Mouse (Mus musculus): ENCODE measurements around the gene Tead2. TPM values are rescaled to one million over a fixed set of nuclear protein-coding genes. Genes with fewer than 3 reads are reported as not detected.

Gene Tead2
- polyA plus RNA-seq, 1 experiment from 2014 or later = 385 TPM

DNA sequence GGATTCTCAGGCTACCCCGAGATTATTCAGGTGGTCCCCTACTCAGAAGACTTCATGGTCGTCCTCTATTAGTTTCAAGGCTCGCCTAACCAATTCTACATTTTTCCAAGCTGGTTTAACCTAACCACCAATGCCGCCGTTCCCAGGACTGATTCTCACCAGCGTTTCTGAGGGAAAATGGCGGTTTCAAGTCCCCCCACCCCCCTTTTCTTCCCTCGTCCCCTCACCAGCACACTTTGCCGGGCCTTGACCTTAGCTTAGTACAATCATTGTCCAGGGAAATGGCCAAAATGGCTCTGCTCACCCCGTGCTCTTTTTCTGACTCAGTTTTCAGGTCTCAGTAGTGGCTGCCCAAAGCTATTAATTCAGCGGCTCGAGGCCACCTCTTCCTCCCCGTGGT is 40.2 kb upstream of the Tead2 start:
- H3K36me3 ChIP-seq (ENCODE audit: control insufficient read depth, insufficient read depth, low read length) = no peaks in the 10 kb centered on the region
- H3K27me3 ChIP-seq (ENCODE audit: control insufficient read depth, insufficient read depth, low read length) = peaks cover 74% of the 10 kb centered on the region
- ATAC-seq (ENCODE audit: insufficient number of reproducible peaks, low FRiP score, low TSS enrichment, low read depth) (no peak), DNase-seq (ENCODE audit: low spot score) (no peak)
- H3K27ac ChIP-seq (replicated peaks; ENCODE audit: low read depth, low read length) = no peak overlapping the region
- no peak overlapping the region for H3K4me3 ChIP-seq (ENCODE audit: low read depth, low read length)
- WGBS = 6% methylated on average over 13 of the region's 13 CpGs
- H3K4me2 ChIP-seq (ENCODE audit: low read depth, severe bottlenecking) = no peak overlapping the region
- peaks cover 3% of the 10 kb centered on the region; the same call in 1 of the 2 replicates for H3K9me3 ChIP-seq (ENCODE audit: control insufficient read depth, low read length)
- H3K4me1 ChIP-seq (ENCODE audit: control insufficient read depth, insufficient read depth, low read length) = 0 out of 2 replicates have a peak, but pooled peaks cover 3% of the 10 kb centered on the region
- no peak overlapping the region for H3K9ac ChIP-seq (ENCODE audit: low read length)

DNA sequence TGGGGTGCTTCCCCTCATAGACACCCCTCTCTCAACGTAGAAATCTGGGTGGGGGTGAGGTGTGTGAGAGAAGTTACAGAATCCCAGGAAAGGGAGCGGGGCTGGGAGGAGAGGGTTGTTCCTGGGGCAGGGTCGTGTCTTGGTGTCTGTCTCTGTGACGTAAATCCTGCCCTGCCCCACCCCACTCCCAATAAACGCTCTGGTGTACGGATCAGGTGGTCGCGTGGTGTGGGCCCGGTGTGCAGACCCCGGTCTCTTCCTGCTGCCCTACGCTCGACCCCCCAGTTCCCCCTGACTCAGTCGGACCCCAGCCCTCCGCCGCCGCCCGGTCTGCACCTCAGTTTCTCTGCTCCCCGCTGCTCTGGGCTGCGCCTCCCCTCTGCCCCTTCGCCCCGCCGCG is 39.6 kb upstream of the Tead2 start:
- Histone ChIP-seq H3K9ac (ENCODE audit: low read length) (no peak overlapping the region), H3K4me3 (ENCODE audit: low read depth, low read length) (peak overlapping the region; percentile 12; the same call in 1 of the 2 replicates), H3K36me3 (ENCODE audit: control insufficient read depth, insufficient read depth, low read length) (no peaks in the 10 kb centered on the region), H3K4me2 (ENCODE audit: low read depth, severe bottlenecking) (peak overlapping the region; percentile 10), H3K27me3 (ENCODE audit: control insufficient read depth, insufficient read depth, low read length) (peaks cover 79% of the 10 kb centered on the region), H3K9me3 (ENCODE audit: control insufficient read depth, low read length) (0 out of 2 replicates have a peak, but pooled peaks cover 3% of the 10 kb centered on the region), H3K4me1 (ENCODE audit: control insufficient read depth, insufficient read depth, low read length) (0 out of 2 replicates have a peak, but pooled peaks cover 5% of the 10 kb centered on the region), H3K27ac (replicated peaks; ENCODE audit: low read depth, low read length) (no peak overlapping the region)
- DNase-seq (ENCODE audit: low spot score) (no peak), ATAC-seq (ENCODE audit: insufficient number of reproducible peaks, low FRiP score, low TSS enrichment, low read depth) (no peak)
- WGBS = 2% methylated on average over 23 of the region's 23 CpGs

DNA sequence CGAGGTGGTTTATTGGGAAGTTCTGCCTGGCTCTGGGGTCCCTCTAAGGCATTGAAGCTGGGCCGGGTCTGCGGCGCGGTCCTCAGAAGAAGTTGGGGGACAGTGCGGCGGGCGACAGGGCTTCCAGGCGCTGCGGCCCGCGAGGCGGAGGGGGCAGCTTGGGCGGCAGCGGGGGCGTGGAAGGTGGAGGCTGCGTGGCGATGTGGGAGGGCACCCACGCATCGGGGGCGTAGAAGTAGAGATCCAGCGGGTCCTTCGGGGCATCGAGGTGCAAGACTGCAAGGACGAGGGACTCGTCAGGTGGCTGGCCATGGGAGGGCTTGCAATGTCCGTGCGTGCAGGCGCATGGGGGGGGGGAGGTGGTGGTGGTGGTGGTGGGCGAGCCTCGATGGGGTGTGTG is 39.2 kb upstream of the Tead2 start:
- no peak overlapping the region for H3K9ac ChIP-seq (ENCODE audit: low read length)
- peak overlapping the region; percentile 10 for H3K4me2 ChIP-seq (ENCODE audit: low read depth, severe bottlenecking)

DNA sequence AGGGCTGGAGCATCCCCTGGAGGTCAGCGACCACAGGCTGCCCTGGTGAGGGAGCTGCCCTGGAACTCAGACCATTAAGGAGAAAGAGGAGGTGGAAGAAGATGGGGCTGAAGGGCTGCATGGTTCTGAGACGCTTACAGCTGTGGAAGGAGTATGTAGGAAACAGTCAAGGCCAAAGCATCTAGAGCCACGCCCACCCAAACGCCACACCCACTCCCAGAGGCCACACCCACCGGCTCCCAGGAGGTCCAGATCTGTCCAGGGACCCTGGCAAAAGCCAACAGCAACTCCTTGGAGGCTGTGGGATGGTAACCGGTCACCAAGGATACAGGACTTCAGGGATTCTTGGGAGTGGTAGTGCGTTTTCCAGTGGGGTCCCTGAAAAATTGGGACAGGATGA is 37.0 kb upstream of the Tead2 start:
- Histone ChIP-seq H3K27me3 (ENCODE audit: control insufficient read depth, insufficient read depth, low read length) (peaks cover 92% of the 10 kb centered on the region), H3K36me3 (ENCODE audit: control insufficient read depth, insufficient read depth, low read length) (no peaks in the 10 kb centered on the region)

More for the DNA sequence above, 39.2 kb upstream of the Tead2 start:
- ATAC-seq (ENCODE audit: insufficient number of reproducible peaks, low FRiP score, low TSS enrichment, low read depth) (no peak), DNase-seq (ENCODE audit: low spot score) (no peak)
- Histone ChIP-seq H3K9me3 (ENCODE audit: control insufficient read depth, low read length) (0 out of 2 replicates have a peak, but pooled peaks cover 3% of the 10 kb centered on the region), H3K27me3 (ENCODE audit: control insufficient read depth, insufficient read depth, low read length) (peaks cover 79% of the 10 kb centered on the region), H3K36me3 (ENCODE audit: control insufficient read depth, insufficient read depth, low read length) (no peaks in the 10 kb centered on the region), H3K4me3 (ENCODE audit: low read depth, low read length) (peak overlapping the region; percentile 12; the same call in 1 of the 2 replicates), H3K27ac (replicated peaks; ENCODE audit: low read depth, low read length) (no peak overlapping the region), H3K4me1 (ENCODE audit: control insufficient read depth, insufficient read depth, low read length) (0 out of 2 replicates have a peak, but pooled peaks cover 8% of the 10 kb centered on the region)
- WGBS = 2% methylated on average over 28 of the region's 31 CpGs

DNA sequence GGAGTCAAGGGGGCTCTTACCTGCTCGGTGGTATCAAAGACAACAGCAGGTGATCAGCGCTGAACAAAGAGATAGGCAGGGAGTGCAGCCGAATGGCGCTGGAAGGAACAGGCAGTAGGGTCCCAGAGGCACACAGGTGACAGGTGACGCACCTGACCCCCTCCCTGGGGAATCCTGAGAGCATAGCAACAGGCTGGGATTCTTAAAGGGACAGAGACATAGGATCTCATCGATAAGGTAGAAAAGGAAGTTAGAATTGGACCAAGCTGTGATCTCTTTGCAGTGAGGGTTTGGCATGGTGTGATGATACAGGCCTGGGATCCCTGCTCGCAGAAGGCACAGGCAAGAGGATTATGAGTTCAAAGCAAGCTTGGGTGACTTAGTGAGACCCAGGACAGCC is 36.1 kb upstream of the Tead2 start, which contains the start of gene Gfy:
Gene Gfy, minus strand, starts transcription at position 101 of the 400 bp plus-strand sequence.
- no peak for DNase-seq (ENCODE audit: low spot score)
- 24% methylated on average over 7 of the region's 7 CpGs for WGBS
- H3K4me1 ChIP-seq (ENCODE audit: control insufficient read depth, insufficient read depth, low read length) = 0 out of 2 replicates have a peak, but pooled peaks cover 13% of the 10 kb centered on the region
- ATAC-seq (ENCODE audit: insufficient number of reproducible peaks, low FRiP score, low TSS enrichment, low read depth) = no peak
- no peak within 1 kb of the TSS for H3K4me3 ChIP-seq (ENCODE audit: low read depth, low read length)
- no peak within 1 kb of the TSS for H3K4me2 ChIP-seq (ENCODE audit: low read depth, severe bottlenecking)
- H3K27me3 ChIP-seq (ENCODE audit: control insufficient read depth, insufficient read depth, low read length) = peaks cover 97% of the 10 kb centered on the region
- H3K9ac ChIP-seq (ENCODE audit: low read length) = no peak within 1 kb of the TSS
- no peaks in the 10 kb centered on the region for H3K36me3 ChIP-seq (ENCODE audit: control insufficient read depth, insufficient read depth, low read length)
- H3K27ac ChIP-seq (replicated peaks; ENCODE audit: low read depth, low read length) = no peak within 1 kb of the TSS
- H3K9me3 ChIP-seq (ENCODE audit: control insufficient read depth, low read length) = 0 out of 2 replicates have a peak, but pooled peaks cover 3% of the 10 kb centered on the region

More for the DNA sequence above, 37.0 kb upstream of the Tead2 start:
- H3K27ac ChIP-seq (replicated peaks; ENCODE audit: low read depth, low read length) = no peak overlapping the region
- H3K4me1 ChIP-seq (ENCODE audit: control insufficient read depth, insufficient read depth, low read length) = 0 out of 2 replicates have a peak, but pooled peaks cover 13% of the 10 kb centered on the region
- WGBS = 21% methylated on average over 7 of the region's 7 CpGs
- H3K9ac ChIP-seq (ENCODE audit: low read length) = no peak overlapping the region
- ATAC-seq (ENCODE audit: insufficient number of reproducible peaks, low FRiP score, low TSS enrichment, low read depth) = no peak
- no peak for DNase-seq (ENCODE audit: low spot score)
- H3K4me3 ChIP-seq (ENCODE audit: low read depth, low read length) = no peak overlapping the region
- 0 out of 2 replicates have a peak, but pooled peaks cover 3% of the 10 kb centered on the region for H3K9me3 ChIP-seq (ENCODE audit: control insufficient read depth, low read length)
- H3K4me2 ChIP-seq (ENCODE audit: low read depth, severe bottlenecking) = no peak overlapping the region

DNA sequence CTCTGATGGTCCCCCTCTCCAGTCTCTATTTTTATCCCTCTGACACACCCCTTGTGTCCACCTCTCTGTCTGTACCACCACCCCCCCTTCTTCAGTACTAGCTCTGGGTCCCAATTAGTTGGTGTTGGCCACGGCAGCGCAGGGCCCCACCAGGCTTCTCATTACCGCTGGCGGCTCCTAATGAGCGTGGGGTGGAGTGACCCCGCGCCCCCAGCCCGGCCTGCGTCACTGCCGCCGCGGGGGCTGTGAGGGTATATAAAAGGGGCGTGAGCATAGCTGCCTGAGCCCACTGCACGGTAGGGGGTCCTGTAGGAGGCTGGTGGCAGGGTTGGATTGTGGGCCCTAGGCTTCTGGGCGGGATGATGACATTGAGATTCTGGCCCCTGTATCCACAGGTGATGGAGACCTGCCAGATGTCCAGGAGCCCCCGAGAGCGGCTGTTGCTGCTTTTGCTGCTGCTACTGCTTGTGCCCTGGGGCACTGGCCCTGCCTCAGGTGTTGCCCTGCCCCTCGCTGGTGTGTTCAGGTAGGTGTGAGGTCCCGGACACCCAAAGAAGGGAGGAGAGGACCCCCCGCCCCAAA is 34.6 kb upstream of the Tead2 start, which contains the start of gene Pth2:
Gene Pth2, plus strand, starts transcription at position 100 of the 582 bp plus-strand sequence.
- Histone ChIP-seq H3K9me3 (ENCODE audit: control insufficient read depth, low read length) (no peaks in the 10 kb centered on the region), H3K27ac (replicated peaks; ENCODE audit: low read depth, low read length) (no peak within 1 kb of the TSS), H3K4me2 (ENCODE audit: low read depth, severe bottlenecking) (peak within 1 kb of the TSS; percentile 12; the same call in 1 of the 2 replicates), H3K9ac (ENCODE audit: low read length) (no peak within 1 kb of the TSS), H3K4me1 (ENCODE audit: control insufficient read depth, insufficient read depth, low read length) (peaks cover 11% of the 10 kb centered on the region; the same call in 1 of the 2 replicates), H3K27me3 (ENCODE audit: control insufficient read depth, insufficient read depth, low read length) (peaks cover 92% of the 10 kb centered on the region), H3K4me3 (ENCODE audit: low read depth, low read length) (0 out of 2 replicates have a peak within 1 kb of the TSS, but pooled peaks have one; percentile 3), H3K36me3 (ENCODE audit: control insufficient read depth, insufficient read depth, low read length) (no peaks in the 10 kb centered on the region)
- ATAC-seq (ENCODE audit: insufficient number of reproducible peaks, low FRiP score, low TSS enrichment, low read depth) (no peak), DNase-seq (ENCODE audit: low spot score) (no peak)
- 14% methylated on average over 19 of the region's 20 CpGs for WGBS

DNA sequence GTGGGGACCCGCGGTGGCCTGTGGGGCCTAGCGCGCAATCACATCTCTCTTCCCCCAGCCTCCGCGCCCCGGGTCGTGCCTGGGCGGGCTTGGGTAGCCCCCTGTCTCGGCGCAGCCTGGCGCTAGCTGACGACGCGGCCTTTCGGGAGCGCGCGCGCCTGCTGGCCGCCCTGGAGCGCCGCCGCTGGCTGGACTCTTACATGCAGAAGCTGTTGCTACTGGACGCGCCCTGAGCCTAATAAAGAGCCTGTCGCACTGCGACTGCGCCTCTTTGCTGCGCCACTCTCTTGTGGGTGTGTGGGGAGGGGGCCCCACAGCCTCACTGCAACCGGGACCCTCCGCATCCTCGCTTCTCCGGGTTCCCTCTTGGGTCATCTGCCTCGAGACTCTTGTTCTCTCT is 34.0 kb upstream of the Tead2 start:
- no peaks in the 10 kb centered on the region for H3K36me3 ChIP-seq (ENCODE audit: control insufficient read depth, insufficient read depth, low read length)
- H3K27ac ChIP-seq (replicated peaks; ENCODE audit: low read depth, low read length) = no peak overlapping the region
- peak overlapping the region; percentile 12; the same call in 1 of the 2 replicates for H3K4me2 ChIP-seq (ENCODE audit: low read depth, severe bottlenecking)
- 0 out of 2 replicates have a peak overlapping the region, but pooled peaks have one; percentile 3 for H3K4me3 ChIP-seq (ENCODE audit: low read depth, low read length)
- peaks cover 87% of the 10 kb centered on the region for H3K27me3 ChIP-seq (ENCODE audit: control insufficient read depth, insufficient read depth, low read length)
- H3K9me3 ChIP-seq (ENCODE audit: control insufficient read depth, low read length) = no peaks in the 10 kb centered on the region
- no peak overlapping the region for H3K9ac ChIP-seq (ENCODE audit: low read length)
- DNase-seq (ENCODE audit: low spot score) (no peak), ATAC-seq (ENCODE audit: insufficient number of reproducible peaks, low FRiP score, low TSS enrichment, low read depth) (no peak)
- peaks cover 12% of the 10 kb centered on the region; the same call in 1 of the 2 replicates for H3K4me1 ChIP-seq (ENCODE audit: control insufficient read depth, insufficient read depth, low read length)
- 6% methylated on average over 33 of the region's 35 CpGs for WGBS

DNA sequence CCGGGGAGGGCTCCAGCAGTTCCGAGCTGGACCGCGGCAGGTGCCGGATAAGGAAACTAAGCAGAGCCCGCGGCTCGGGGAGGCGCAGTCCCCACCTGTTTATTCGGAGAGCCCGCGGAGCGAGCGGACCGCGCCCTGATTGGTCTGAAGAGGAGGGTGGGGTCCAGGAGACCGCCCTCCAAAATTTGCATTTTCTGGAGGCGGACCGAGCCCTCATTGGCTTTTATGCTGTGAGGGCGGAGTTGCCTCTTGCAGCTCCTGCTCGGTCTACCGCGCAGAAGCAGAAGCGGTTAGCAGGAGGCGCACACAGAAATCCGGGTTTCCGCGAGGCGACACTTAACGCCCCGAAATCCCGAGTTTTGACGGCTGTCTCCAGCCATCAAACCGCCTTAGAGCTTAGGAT is 33.4 kb upstream of the Tead2 start:
- no peaks in the 10 kb centered on the region for H3K36me3 ChIP-seq (ENCODE audit: control insufficient read depth, insufficient read depth, low read length)
- H3K9me3 ChIP-seq (ENCODE audit: control insufficient read depth, low read length) = no peaks in the 10 kb centered on the region
- peak overlapping the region; percentile 21; the same call in 1 of the 2 replicates for H3K4me3 ChIP-seq (ENCODE audit: low read depth, low read length)
- H3K9ac ChIP-seq (ENCODE audit: low read length) = no peak overlapping the region
- ATAC-seq (ENCODE audit: insufficient number of reproducible peaks, low FRiP score, low TSS enrichment, low read depth) (peak; percentile 79), DNase-seq (ENCODE audit: low spot score) (peak; percentile 93)
- no peak overlapping the region for H3K27ac ChIP-seq (replicated peaks; ENCODE audit: low read depth, low read length)
- peaks cover 15% of the 10 kb centered on the region; the same call in 1 of the 2 replicates for H3K4me1 ChIP-seq (ENCODE audit: control insufficient read depth, insufficient read depth, low read length)
- WGBS = under 1% methylated on average over 34 of the region's 34 CpGs
- H3K4me2 ChIP-seq (ENCODE audit: low read depth, severe bottlenecking) = peak overlapping the region; percentile 48
- H3K27me3 ChIP-seq (ENCODE audit: control insufficient read depth, insufficient read depth, low read length) = peaks cover 80% of the 10 kb centered on the region

Measured in limb, embryonic 11.5 days (tissue).